Mouse (Mus musculus): Measurements from ENCODE around the gene Hexdc.

DNA sequence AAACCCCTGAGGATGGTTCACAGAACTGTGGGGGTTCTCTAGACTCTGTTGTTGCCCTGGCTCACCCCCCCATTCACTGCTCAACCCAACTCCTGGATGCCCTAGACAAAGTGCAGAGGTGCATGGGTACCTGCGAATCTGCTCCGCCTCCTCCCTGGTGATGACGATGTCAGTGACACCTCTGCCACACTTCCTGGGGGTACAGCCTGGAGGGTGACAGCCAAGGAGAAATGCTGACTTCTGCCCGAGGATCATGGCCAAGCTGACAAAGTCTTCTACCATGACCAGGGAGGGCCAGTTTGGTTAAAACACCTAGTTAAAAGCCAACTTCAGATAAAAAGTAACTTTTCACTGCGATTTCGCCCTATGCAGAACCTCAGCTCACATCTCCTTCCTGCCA lies 3.5 kb upstream of the Hexdc start:
- TF ChIP-seq CTCF (IDR thresholded peaks at IDR 0.05; ENCODE audit: extremely low read depth, insufficient read depth, low read length): no peak
- TF ChIP-seq POLR2A (IDR thresholded peaks at IDR 0.05; ENCODE audit: extremely low read depth, insufficient read depth, low read length): no peak

Data from cortical plate, adult 2 months (tissue).